Mouse (Mus musculus) hindbrain, embryonic 11.5 days (tissue): ENCODE data around the gene Camk2g. TPM values are rescaled to one million over a fixed set of nuclear protein-coding genes. Genes with fewer than 3 reads are reported as not detected.

ENCODE experiments used
- ATAC-seq: fragments of 200-750 bp; cut with Nextera tagmentation; 2 replicates; pipeline ENCODE4 v1.8.0; 2017; ENCODE audit warnings: mild to moderate bottlenecking, moderate TSS enrichment, moderate library complexity; ENCODE audit not compliant: low FRiP score
- DNase-seq: peaks from one replicate; pipeline ENCODE4 v3.0.0-alpha.2; 2015; ENCODE audit warnings: low spot score
- H3K27ac ChIP-seq: fragments of 300-500 bp; sonication (generic); 2 replicates; pipeline ENCODE4 v1.5.1; 2014; ENCODE audit warnings: mild to moderate bottlenecking, low read depth, low read length
- H3K27me3 ChIP-seq: fragments of 300-500 bp; sonication (generic); 2 replicates; pipeline ENCODE4 v1.6.1; 2014; ENCODE audit warnings: mild to moderate bottlenecking, low read length, moderate library complexity, mixed read lengths; ENCODE audit not compliant: control insufficient read depth, insufficient read depth
- H3K36me3 ChIP-seq: fragments of 300-500 bp; sonication (generic); 2 replicates; pipeline ENCODE4 v1.6.1; 2014; ENCODE audit warnings: mild to moderate bottlenecking, low read length, moderate library complexity, mixed read lengths; ENCODE audit not compliant: control insufficient read depth, insufficient read depth
- H3K4me1 ChIP-seq: fragments of 300-500 bp; sonication (generic); replicated peaks from 2 replicates; pipeline ENCODE4 v1.6.1; 2014; ENCODE audit warnings: low read length, mixed read lengths; ENCODE audit not compliant: control insufficient read depth, insufficient read depth
- H3K4me2 ChIP-seq: fragments of 300-500 bp; sonication (generic); replicated peaks from 2 replicates; pipeline ENCODE4 v1.6.1; 2014; ENCODE audit warnings: mild to moderate bottlenecking, low read depth, low read length
- H3K4me3 ChIP-seq: fragments of 300-500 bp; sonication (generic); 2 replicates; pipeline ENCODE4 v1.5.1; 2014; ENCODE audit warnings: low read depth, low read length
- H3K9ac ChIP-seq: fragments of 300-500 bp; sonication (generic); 2 replicates; pipeline ENCODE4 v1.6.1; 2014; ENCODE audit warnings: low read depth, low read length
- H3K9me3 ChIP-seq: fragments of 300-500 bp; sonication (generic); 2 replicates; pipeline ENCODE4 v1.6.1; 2016; ENCODE audit warnings: low read length; ENCODE audit not compliant: control insufficient read depth
- WGBS: fragments of 180-500 bp; shearing (Covaris S2); extraction: QIAGEN DNeasy Blood & Tissue Kit; methylation state at CpG from one replicate; pipeline ENCODE4 v1.1.7; 2014; 5-methylcytosine and 5-hydroxymethylcytosine counted together
- polyA plus RNA-seq: library from polyadenylated mRNA; unstranded; fragments of >200 nt; fragmentation: Nextera tagmentation; extraction: Ambion mirVana; gene quantifications from 2 replicates; pipeline ENCODE4 v1.2.1, GENCODE M21; 2014

Camk2g gene
- polyA plus RNA-seq, 1 experiment from 2014 or later = 44.2 TPM

GRCm38 (mm10) chr14:20694185-20694883 is 99.6 kb downstream of the Camk2g start:
- peak overlapping the region; percentile 86 for H3K4me3 ChIP-seq
- H3K27ac ChIP-seq = peak overlapping the region; percentile 96
- H3K4me1 ChIP-seq = peaks cover 10% of the 10 kb centered on the region; the same call in 1 of the 2 replicates
- H3K36me3 ChIP-seq = peaks cover 16% of the 10 kb centered on the region; the same call in 1 of the 2 replicates
- H3K27me3 ChIP-seq = no peaks in the 10 kb centered on the region
- ATAC-seq (peak; percentile 60), DNase-seq (no peak)
- WGBS = 48% methylated on average over 13 of the region's 13 CpGs
- H3K9me3 ChIP-seq = no peaks in the 10 kb centered on the region
- peak overlapping the region; percentile 84 for H3K4me2 ChIP-seq
- H3K9ac ChIP-seq = peak overlapping the region; percentile 84

GRCm38 (mm10) chr14:20693589-20694101 is 100.2 kb downstream of the Camk2g start:
- H3K27me3 ChIP-seq = no peaks in the 10 kb centered on the region
- no peak overlapping the region for H3K9ac ChIP-seq
- no peaks in the 10 kb centered on the region for H3K9me3 ChIP-seq
- H3K4me3 ChIP-seq = no peak overlapping the region
- no peak for DNase-seq
- 91% methylated on average over 10 of the region's 10 CpGs for WGBS
- H3K4me2 ChIP-seq = no peak overlapping the region
- ATAC-seq = no peak
- no peak overlapping the region for H3K27ac ChIP-seq
- peaks cover 10% of the 10 kb centered on the region; the same call in 1 of the 2 replicates for H3K4me1 ChIP-seq
- peaks cover 18% of the 10 kb centered on the region; the same call in 1 of the 2 replicates for H3K36me3 ChIP-seq

GRCm38 (mm10) chr14:20691772-20692171 is 102.1 kb downstream of the Camk2g start:
- Histone ChIP-seq H3K9ac (no peak overlapping the region), H3K9me3 (no peaks in the 10 kb centered on the region), H3K27ac (no peak overlapping the region), H3K27me3 (no peaks in the 10 kb centered on the region), H3K4me1 (peaks cover 7% of the 10 kb centered on the region; the same call in 1 of the 2 replicates), H3K36me3 (peaks cover 20% of the 10 kb centered on the region; the same call in 1 of the 2 replicates), H3K4me3 (no peak overlapping the region), H3K4me2 (no peak overlapping the region)
- DNase-seq (no peak), ATAC-seq (no peak)
- WGBS = 90% methylated on average over 6 of the region's 6 CpGs

- no peaks in the 10 kb centered on the region for H3K9me3 ChIP-seq
- 90% methylated on average over 2 of the region's 2 CpGs for WGBS
- no peaks in the 10 kb centered on the region for H3K27me3 ChIP-seq
- no peaks in the 10 kb centered on the region for H3K4me1 ChIP-seq
- H3K9ac ChIP-seq = no peak overlapping the region
- H3K27ac ChIP-seq = no peak overlapping the region
- no peak for ATAC-seq
- no peak overlapping the region for H3K4me3 ChIP-seq
- no peak for DNase-seq
- H3K4me2 ChIP-seq = no peak overlapping the region
- peaks cover 29% of the 10 kb centered on the region for H3K36me3 ChIP-seq
Measured at GRCm38 (mm10) chr14:20689009-20689408, 104.9 kb downstream of the Camk2g start.

- no peaks in the 10 kb centered on the region for H3K4me1 ChIP-seq
- no peak overlapping the region for H3K9ac ChIP-seq
- H3K4me2 ChIP-seq = no peak overlapping the region
- DNase-seq = no peak
- WGBS = 98% methylated on average over 3 of the region's 3 CpGs
- H3K27me3 ChIP-seq = no peaks in the 10 kb centered on the region
- no peaks in the 10 kb centered on the region for H3K9me3 ChIP-seq
- no peak overlapping the region for H3K27ac ChIP-seq
- peaks cover 24% of the 10 kb centered on the region for H3K36me3 ChIP-seq
- ATAC-seq = no peak
- no peak overlapping the region for H3K4me3 ChIP-seq
Measured at GRCm38 (mm10) chr14:20686576-20686975, 107.3 kb downstream of the Camk2g start.

Other genes starting within 250 kb of the Camk2g start
- 67.0 and 67.2 TPM in 2 replicates for gene Ppp3cb, start 247.5 kb downstream of the Camk2g start, polyA plus RNA-seq
- 9.9 and 12.1 TPM in 2 replicates for gene Usp54, start 153.0 kb downstream of the Camk2g start, polyA plus RNA-seq
- gene Myoz1, start 137.5 kb downstream of the Camk2g start, polyA plus RNA-seq = 0.28 TPM in 1 of 2 replicates, not detected in the other
- 0.48 and 1.0 TPM in 2 replicates for gene Synpo2l, start 125.7 kb downstream of the Camk2g start, polyA plus RNA-seq
- 76.6 and 79.0 TPM in 2 replicates for gene Sec24c, start 119.8 kb downstream of the Camk2g start, polyA plus RNA-seq
- 16.7 and 22.9 TPM in 2 replicates for gene Fut11, start 99.1 kb downstream of the Camk2g start, polyA plus RNA-seq
- gene Chchd1, start 91.1 kb downstream of the Camk2g start, polyA plus RNA-seq = 210 and 223 TPM in 2 replicates
- 25.2 and 32.7 TPM in 2 replicates for gene Zswim8, start 86.5 kb downstream of the Camk2g start, polyA plus RNA-seq
- gene Ndst2, start 59.5 kb downstream of the Camk2g start, polyA plus RNA-seq = 20.2 and 21.0 TPM in 2 replicates
- gene Plau, start 42.6 kb upstream of the Camk2g start, polyA plus RNA-seq = 0.59 and 0.65 TPM in 2 replicates
- 34.6 and 36.2 TPM in 2 replicates for gene Vcl, start 135.3 kb upstream of the Camk2g start, polyA plus RNA-seq